Mouse (Mus musculus) megakaryocyte, embryonic 14.5 days (primary cell): ENCODE results near the gene Slc30a4.

Experiments used
- FLI1 ChIP-seq: IDR thresholded peaks from 2 replicates; pipeline ENCODE4 v1.6.1; 2012; ENCODE audit warnings: low read length, inconsistent platforms, mixed read lengths
- GATA1 ChIP-seq: IDR thresholded peaks from 3 replicates; pipeline ENCODE4 v1.6.1; 2012; ENCODE audit warnings: mixed read lengths, low read length, inconsistent platforms, borderline replicate concordance

DNA sequence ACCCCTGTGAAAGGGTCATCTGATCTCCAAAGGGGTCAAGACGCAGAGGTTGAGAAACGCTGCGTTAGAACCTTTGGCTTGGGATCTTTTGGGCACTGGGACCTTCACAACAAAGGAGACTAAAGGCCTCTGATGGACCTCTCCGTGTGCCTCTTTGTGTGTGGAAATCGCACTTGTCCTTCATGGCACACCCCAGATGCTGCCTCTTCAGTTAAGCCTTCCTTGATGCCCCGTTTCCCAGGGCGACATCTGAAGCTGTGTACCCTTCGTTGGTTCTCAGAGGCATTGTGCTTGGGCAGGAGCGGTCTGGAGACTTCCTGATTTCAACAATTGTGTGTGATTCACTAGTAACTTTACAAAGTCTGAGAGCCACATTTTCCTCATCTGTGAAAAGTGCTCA is 45.7 kb downstream of the Slc30a4 start:
- TF ChIP-seq GATA1 (no peak), FLI1 (no peak)
